Mouse (Mus musculus) layer of hippocampus, adult 18-20 months (tissue): ENCODE results near the gene Tcaim. TPM values are rescaled to one million over a fixed set of nuclear protein-coding genes. Genes with fewer than 3 reads are reported as not detected.
"Not testable (repeated sequence)": the region's sequence is repeated elsewhere in the genome, so short reads cannot be mapped to it uniquely, and the experiment has no call there.

Source experiments
- DNase-seq, 2 experiments: peaks; one replicate each; pipeline ENCODE4 v3.0.0; 2022; ENCODE audit warnings: low spot score in 2 of 2
- total RNA-seq, 2 experiments: library from RNA; stranded (reverse); gene quantifications; 2 replicates each; pipeline ENCODE4 v1.2.3; 2021

The Tcaim gene
- total RNA-seq, 2 experiments from 2014 or later = 20.2 to 22.0 TPM

GRCm38 (mm10) chr9:122847811-122848311 lies 42.5 kb downstream of the Tcaim start:
- DNase-seq = not testable (repeated sequence)

- no peak for DNase-seq
Measured at GRCm38 (mm10) chr9:122854526-122854925, 49.2 kb downstream of the Tcaim start.

- DNase-seq = not testable (repeated sequence)
Measured at GRCm38 (mm10) chr9:122855141-122855540, 49.8 kb downstream of the Tcaim start.

- no peak for DNase-seq
Measured at GRCm38 (mm10) chr9:122855617-122856016, 50.3 kb downstream of the Tcaim start.

- DNase-seq = no peak
Measured at GRCm38 (mm10) chr9:122856716-122857115, 51.4 kb downstream of the Tcaim start.

GRCm38 (mm10) chr9:122860752-122861151 lies 55.4 kb downstream of the Tcaim start:
- DNase-seq = no peak

GRCm38 (mm10) chr9:122863731-122864130 lies 58.4 kb downstream of the Tcaim start:
- no peak for DNase-seq

GRCm38 (mm10) chr9:122864848-122865247 lies 59.5 kb downstream of the Tcaim start:
- DNase-seq = no peak

- DNase-seq = peak; percentile 63 to 85
Measured at GRCm38 (mm10) chr9:122865697-122866166, 60.4 kb downstream of the Tcaim start, which contains the start of gene Zfp445. Gene Zfp445, minus strand, starts transcription at chr9:122866006.

GRCm38 (mm10) chr9:122866192-122866591 lies 60.9 kb downstream of the Tcaim start:
- no peak for DNase-seq

- DNase-seq = no peak
Measured at GRCm38 (mm10) chr9:122872595-122872994, 67.3 kb downstream of the Tcaim start.

- DNase-seq = no peak
Measured at GRCm38 (mm10) chr9:122874653-122875052, 69.3 kb downstream of the Tcaim start.

- DNase-seq = no peak
Measured at GRCm38 (mm10) chr9:122875145-122875544, 69.8 kb downstream of the Tcaim start.

GRCm38 (mm10) chr9:122885385-122885784 lies 80.0 kb downstream of the Tcaim start, which contains the start of gene Zkscan7:
Gene Zkscan7, plus strand, starts transcription at chr9:122885685.
- no peak for DNase-seq

Other genes with a start within 250 kb of the Tcaim start
- not detected for gene Topaz1, start 58.2 kb upstream of the Tcaim start, total RNA-seq
- not detected for gene Gm35549, start 38.5 kb downstream of the Tcaim start, total RNA-seq
- gene Zfp445, start 60.5 kb downstream of the Tcaim start, total RNA-seq = 100 to 1,000 TPM; 152 to 156 TPM
- gene Zkscan7, start 80.1 kb downstream of the Tcaim start, total RNA-seq = 1 to 10 TPM; 4.1 to 4.7 TPM
- 1 to 10 TPM; 6.7 to 7.0 TPM for gene Zfp105, start 117.5 kb downstream of the Tcaim start, total RNA-seq
- gene 1110059G10Rik, start 145.5 kb downstream of the Tcaim start, total RNA-seq = 10 to 100 TPM; 21.8 to 25.0 TPM
- under 1 TPM; 0.15 to 0.52 TPM for gene Kif15, start 145.5 kb downstream of the Tcaim start, total RNA-seq
- 10 to 100 TPM; 20.8 to 24.5 TPM for gene Tmem42, start 215.8 kb downstream of the Tcaim start, total RNA-seq
- 1 to 10 TPM; 1.5 to 2.4 TPM for gene Tgm4, start 229.2 kb downstream of the Tcaim start, total RNA-seq